Mouse (Mus musculus) liver, postnatal 0 days (tissue): ENCODE measurements at regions not wholly inside any gene's neighbourhood (a gene's known extent, or its start where the extent isn't known, plus 50 kb on each side); places are given as distances from the start of the nearest gene placed in this dataset.

Experiments
- ATAC-seq: fragments of 200-750 bp; cut with Nextera tagmentation; 2 replicates; pipeline ENCODE4 v1.8.0; 2017; ENCODE audit warnings: mild to moderate bottlenecking, moderate library complexity
- DNase-seq: peaks from one replicate; pipeline ENCODE4 v3.0.0-alpha.2; 2016
- H3K27ac ChIP-seq: fragments of 300-500 bp; sonication (generic); 2 replicates; pipeline ENCODE4 v1.5.1; 2014; ENCODE audit warnings: antibody characterized with exemption, moderate library complexity, mild to moderate bottlenecking, low read depth
- H3K27me3 ChIP-seq: fragments of 300-500 bp; sonication (generic); 2 replicates; pipeline ENCODE4 v1.6.1; 2014; ENCODE audit warnings: low read length, control low read depth, mixed read lengths; ENCODE audit not compliant: insufficient read depth
- H3K36me3 ChIP-seq: fragments of 300-500 bp; sonication (generic); replicated peaks from 2 replicates; pipeline ENCODE4 v1.6.1; 2014; ENCODE audit warnings: mild to moderate bottlenecking, control low read depth, low read length, moderate library complexity, mixed read lengths; ENCODE audit not compliant: insufficient read depth
- H3K4me1 ChIP-seq: fragments of 300-500 bp; sonication (generic); 2 replicates; pipeline ENCODE4 v1.6.1; 2014; ENCODE audit warnings: antibody characterized with exemption, mild to moderate bottlenecking, control low read depth; ENCODE audit not compliant: insufficient read depth
- H3K4me2 ChIP-seq: fragments of 300-500 bp; sonication (generic); 2 replicates; pipeline ENCODE4 v1.6.1; 2014; ENCODE audit warnings: low read depth, mild to moderate bottlenecking, low read length, moderate library complexity, mixed read lengths
- H3K4me3 ChIP-seq: fragments of 300-500 bp; sonication (generic); 2 replicates; pipeline ENCODE4 v1.5.1; 2014; ENCODE audit warnings: low read depth, low read length
- H3K9ac ChIP-seq: fragments of 300-500 bp; sonication (generic); replicated peaks from 2 replicates; pipeline ENCODE4 v1.6.1; 2014; ENCODE audit warnings: mild to moderate bottlenecking, moderate library complexity
- H3K9me3 ChIP-seq: fragments of 300-500 bp; sonication (generic); 2 replicates; pipeline ENCODE4 v1.6.1; 2016; ENCODE audit warnings: mild to moderate bottlenecking, control low read depth, low read length, mixed read lengths
- CTCF ChIP-seq: sonication (generic); IDR thresholded peaks from 2 replicates; pipeline ENCODE4 v1.5.1; 2016; ENCODE audit warnings: antibody characterized with exemption, low read depth
- EP300 ChIP-seq: IDR thresholded peaks from 2 replicates; pipeline ENCODE4 v1.6.1; 2016; ENCODE audit warnings: antibody characterized with exemption, low read depth, mild to moderate bottlenecking
- WGBS: fragments of 180-500 bp; shearing (Covaris S2); extraction: QIAGEN DNeasy Blood & Tissue Kit; methylation state at CpG from one replicate; pipeline ENCODE4 v1.1.7; 2014; ENCODE audit not compliant: insufficient replicate concordance; 5-methylcytosine and 5-hydroxymethylcytosine counted together

GRCm38 (mm10) chr7:39937262-39937661, 419.7 kb downstream of the Zfp619 start:
- 72% methylated on average over 4 of the region's 4 CpGs for WGBS
- no peak overlapping the region for H3K27ac ChIP-seq

GRCm38 (mm10) chr7:39942262-39942900, 424.8 kb downstream of the Zfp619 start:
- H3K4me2 ChIP-seq, result no peak overlapping the region
- no peaks in the 10 kb centered on the region for H3K9me3 ChIP-seq
- H3K9ac ChIP-seq, result no peak overlapping the region
- H3K27ac ChIP-seq, result no peak overlapping the region
- H3K4me3 ChIP-seq, result no peak overlapping the region
- H3K4me1 ChIP-seq, result no peaks in the 10 kb centered on the region
- DNase-seq, result no peak
- WGBS, result 38% methylated on average over 1 of the region's 1 CpGs
- no peaks in the 10 kb centered on the region for H3K27me3 ChIP-seq
- no peak for ATAC-seq
- no peak for TF ChIP-seq EP300
- TF ChIP-seq CTCF, result no peak
- H3K36me3 ChIP-seq, result no peaks in the 10 kb centered on the region

More at GRCm38 (mm10) chr7:39937262-39937661, 419.7 kb downstream of the Zfp619 start:
- Histone ChIP-seq H3K4me1 (no peaks in the 10 kb centered on the region), H3K4me2 (no peak overlapping the region), H3K9ac (no peak overlapping the region), H3K36me3 (no peaks in the 10 kb centered on the region), H3K9me3 (no peaks in the 10 kb centered on the region), H3K27me3 (no peaks in the 10 kb centered on the region), H3K4me3 (no peak overlapping the region)
- TF ChIP-seq EP300 (no peak), CTCF (no peak)
- no peak for ATAC-seq
- no peak for DNase-seq

- H3K4me3 ChIP-seq, result no peak overlapping the region
- no peaks in the 10 kb centered on the region for H3K36me3 ChIP-seq
- DNase-seq (no peak), ATAC-seq (no peak)
- TF ChIP-seq EP300 (no peak), CTCF (no peak)
- no peak overlapping the region for H3K27ac ChIP-seq
- no peak overlapping the region for H3K9ac ChIP-seq
- 56% methylated on average over 7 of the region's 7 CpGs for WGBS
- H3K27me3 ChIP-seq, result no peaks in the 10 kb centered on the region
- H3K9me3 ChIP-seq, result no peaks in the 10 kb centered on the region
- no peak overlapping the region for H3K4me2 ChIP-seq
- H3K4me1 ChIP-seq, result no peaks in the 10 kb centered on the region
Observed at GRCm38 (mm10) chr7:39954110-39954509, 436.5 kb downstream of the Zfp619 start.

- DNase-seq, result no peak
- Histone ChIP-seq H3K4me2 (no peak overlapping the region), H3K9ac (no peak overlapping the region)
Observed at GRCm38 (mm10) chr7:39954931-39955330, 437.4 kb downstream of the Zfp619 start.

GRCm38 (mm10) chr7:39978121-39978520, 460.6 kb downstream of the Zfp619 start:
- Histone ChIP-seq H3K4me3 (no peak overlapping the region), H3K9me3 (no peaks in the 10 kb centered on the region), H3K9ac (no peak overlapping the region), H3K4me1 (no peaks in the 10 kb centered on the region), H3K36me3 (no peaks in the 10 kb centered on the region), H3K27ac (no peak overlapping the region), H3K4me2 (no peak overlapping the region), H3K27me3 (no peaks in the 10 kb centered on the region)
- 66% methylated on average over 2 of the region's 2 CpGs for WGBS
- TF ChIP-seq EP300 (no peak), CTCF (no peak)
- DNase-seq (no peak), ATAC-seq (no peak)

More at GRCm38 (mm10) chr7:39954931-39955330, 437.4 kb downstream of the Zfp619 start:
- H3K4me3 ChIP-seq, result no peak overlapping the region
- TF ChIP-seq CTCF (no peak), EP300 (no peak)
- no peak for ATAC-seq
- H3K27ac ChIP-seq, result no peak overlapping the region
- H3K9me3 ChIP-seq, result no peaks in the 10 kb centered on the region
- H3K27me3 ChIP-seq, result no peaks in the 10 kb centered on the region
- no peaks in the 10 kb centered on the region for H3K36me3 ChIP-seq
- H3K4me1 ChIP-seq, result no peaks in the 10 kb centered on the region

GRCm38 (mm10) chr7:39981647-39982046, 464.1 kb downstream of the Zfp619 start:
- no peak overlapping the region for H3K4me2 ChIP-seq
- no peaks in the 10 kb centered on the region for H3K36me3 ChIP-seq
- ATAC-seq (no peak), DNase-seq (no peak)
- H3K4me3 ChIP-seq, result no peak overlapping the region
- no peaks in the 10 kb centered on the region for H3K4me1 ChIP-seq
- no peaks in the 10 kb centered on the region for H3K9me3 ChIP-seq
- WGBS, result 65% methylated on average over 4 of the region's 4 CpGs
- H3K27me3 ChIP-seq, result no peaks in the 10 kb centered on the region
- no peak overlapping the region for H3K27ac ChIP-seq
- no peak for TF ChIP-seq EP300
- TF ChIP-seq CTCF, result no peak
- no peak overlapping the region for H3K9ac ChIP-seq
